Mouse (Mus musculus) bone marrow, adult 2 months (tissue): ENCODE data around the gene Dgat2l6.

Experiments used
- CTCF ChIP-seq: fragments of 200-500 bp; IDR thresholded peaks from 2 replicates; pipeline ENCODE4 v1.5.1; 2011; ENCODE audit warnings: low read length, control low read depth; ENCODE audit not compliant: control insufficient read depth, insufficient read depth
- POLR2A ChIP-seq: fragments of 200-500 bp; IDR thresholded peaks from 2 replicates; pipeline ENCODE4 v1.6.1; 2011; ENCODE audit warnings: low read depth, mild to moderate bottlenecking, control low read depth, low read length, borderline replicate concordance; ENCODE audit not compliant: control insufficient read depth

DNA sequence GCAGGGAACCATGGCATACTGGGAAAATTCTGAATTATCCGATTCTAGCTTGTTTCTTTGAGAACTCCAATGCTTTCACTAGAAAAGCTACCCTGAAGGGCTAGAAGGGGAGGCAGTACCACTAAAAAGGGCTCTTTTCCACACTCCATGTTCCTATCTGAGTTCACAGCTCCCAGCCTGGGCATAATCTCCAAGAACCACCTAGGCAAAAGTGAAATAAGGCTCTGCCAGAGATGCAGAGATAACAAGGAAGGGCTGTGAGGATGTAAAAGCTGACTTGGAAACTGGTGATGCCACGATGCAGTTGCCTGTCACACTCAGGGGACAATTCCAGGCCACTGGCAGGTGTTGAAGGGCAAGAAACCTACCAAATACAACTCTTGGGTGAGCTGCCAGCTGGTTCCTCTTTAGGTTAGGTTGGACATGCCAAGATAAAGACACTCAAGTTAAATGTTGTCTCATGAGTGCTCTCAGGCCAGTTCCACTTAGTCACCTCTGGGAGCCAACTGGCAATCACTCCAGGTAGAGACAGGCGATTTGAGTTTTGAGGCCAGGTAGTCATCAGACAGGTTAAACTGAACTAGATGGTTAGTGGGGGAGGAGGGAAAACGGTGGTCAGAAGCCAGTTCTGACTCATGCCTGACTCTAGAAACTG is 48.9 kb upstream of the Dgat2l6 start:
- no peak for TF ChIP-seq CTCF
- TF ChIP-seq POLR2A = no peak
